ENCODE assay signal across 11 mouse cellular contexts in the genomic region with DNA sequence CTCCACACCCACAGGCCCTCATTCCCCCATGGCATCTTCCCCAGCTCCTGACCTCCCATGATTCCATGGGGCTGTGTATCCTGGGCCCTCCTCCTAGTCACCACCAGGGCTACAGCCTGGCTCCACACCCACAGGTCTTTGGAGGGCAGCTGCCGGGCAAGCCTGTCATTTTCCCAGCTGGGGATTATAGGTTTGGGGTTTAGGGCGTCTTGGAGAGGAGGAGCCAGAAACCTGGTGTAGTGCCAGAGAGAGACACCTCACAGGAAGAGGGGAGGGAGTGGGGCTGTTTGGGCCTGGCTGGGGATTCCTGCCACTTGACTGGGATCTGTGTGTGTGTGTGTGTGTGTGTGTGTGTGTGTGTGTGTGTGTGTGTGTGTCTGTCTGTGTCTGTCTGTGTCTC.
A peak's percentile ranks its signal among the peaks of the same experiment; 100 is the strongest.
DNase-seq lines count a peak whose midpoint lies in the region; ATAC-seq and TF ChIP-seq lines count a peak whose summit lies in the region.
"Had no signal": no experiment of that assay in that cellular context is flagged by ENCODE, and none has a peak within 500 bp of the region (broad histone marks: within the 10 kb centered on the region; RNA-seq: fewer than 3 reads in every experiment).

No protein-coding gene starts in this region.

- peaks cover 93% of the 10 kb centered on the region for H3K4me1 ChIP-seq in midbrain, embryonic 10.5 days
- peaks cover 55% of the 10 kb centered on the region for H3K4me1 ChIP-seq in midbrain, embryonic 11.5 days (ENCODE audit: control insufficient read depth, insufficient read depth, low read length)
- peaks cover 92% of the 10 kb centered on the region for H3K4me1 ChIP-seq in neural tube, embryonic 15.5 days
- peaks cover 48% of the 10 kb centered on the region for H3K4me1 ChIP-seq in thymus, adult 2 months (replicated peaks; ENCODE audit: control insufficient read depth, insufficient read depth, low read length)

- WGBS in midbrain, embryonic 10.5 days = 56% methylated on average over 2 of the region's 2 CpGs
- WGBS in midbrain, embryonic 11.5 days = 32% methylated on average over 2 of the region's 2 CpGs
- WGBS in neural tube, embryonic 15.5 days = 9% methylated on average over 2 of the region's 2 CpGs
- WGBS in thymus, adult 2 months = 27% methylated on average over 2 of the region's 2 CpGs

- TF ChIP-seq CTCF in brain, embryonic 14.5 days (IDR thresholded peaks at IDR 0.05; ENCODE audit: borderline replicate concordance, extremely low read depth, insufficient read depth, insufficient read length) = no peak
- no peak for TF ChIP-seq CTCF in left cerebral cortex, adult 2 months (IDR thresholded peaks at IDR 0.05)
- TF ChIP-seq CTCF in thymus, adult 2 months (IDR thresholded peaks at IDR 0.05; ENCODE audit: borderline replicate concordance, control insufficient read depth, extremely low read depth, insufficient read depth, low read length, poor library complexity) = no peak

- peak overlapping the region; percentile 75; the same call in 1 of the 2 replicates for H3K27ac ChIP-seq in midbrain, embryonic 10.5 days (replicated peaks)
- no peak overlapping the region for H3K27ac ChIP-seq in midbrain, embryonic 11.5 days (ENCODE audit: low read depth, low read length)
- peak overlapping the region; percentile 81; the same call in 1 of the 2 replicates for H3K27ac ChIP-seq in neural tube, embryonic 15.5 days (replicated peaks)
- H3K27ac ChIP-seq in left cerebral cortex, adult 2 months = no peak overlapping the region
- no peak overlapping the region for H3K27ac ChIP-seq in thymus, adult 2 months (ENCODE audit: control insufficient read depth, insufficient read depth, low read length)
- H3K27ac ChIP-seq: macrophage had no signal

- no peaks in the 10 kb centered on the region for H3K9me3 ChIP-seq in midbrain, embryonic 10.5 days (replicated peaks)
- no peaks in the 10 kb centered on the region for H3K9me3 ChIP-seq in midbrain, embryonic 11.5 days (ENCODE audit: control insufficient read depth, low read length)
- no peaks in the 10 kb centered on the region for H3K9me3 ChIP-seq in neural tube, embryonic 15.5 days (replicated peaks)

- H3K36me3 ChIP-seq in midbrain, embryonic 10.5 days = peaks cover 61% of the 10 kb centered on the region
- H3K36me3 ChIP-seq in midbrain, embryonic 11.5 days (ENCODE audit: control insufficient read depth, insufficient read depth, low read length) = peaks cover 6% of the 10 kb centered on the region; the same call in 1 of the 2 replicates
- no peaks in the 10 kb centered on the region for H3K36me3 ChIP-seq in neural tube, embryonic 15.5 days
- no peaks in the 10 kb centered on the region for H3K36me3 ChIP-seq in thymus, adult 2 months (ENCODE audit: control insufficient read depth, insufficient read depth, low read length)

- no peak for ATAC-seq in midbrain, embryonic 11.5 days (ENCODE audit: low FRiP score)
- ATAC-seq in inflammation-experienced regulatory T-cells, adult 6 months = peak; percentile 41
- no peak for ATAC-seq in neural tube, embryonic 15.5 days (ENCODE audit: low FRiP score)

- H3K27me3 ChIP-seq in midbrain, embryonic 10.5 days (ENCODE audit: low read depth, poor library complexity, severe bottlenecking) = no peaks in the 10 kb centered on the region
- H3K27me3 ChIP-seq in midbrain, embryonic 11.5 days (ENCODE audit: control insufficient read depth, insufficient read depth, low read length) = no peaks in the 10 kb centered on the region
- no peaks in the 10 kb centered on the region for H3K27me3 ChIP-seq in neural tube, embryonic 15.5 days (replicated peaks)
- H3K27me3 ChIP-seq in thymus, adult 2 months (ENCODE audit: control insufficient read depth, insufficient read depth, low read length) = no peaks in the 10 kb centered on the region

- no peak overlapping the region for H3K4me3 ChIP-seq in midbrain, embryonic 10.5 days
- H3K4me3 ChIP-seq in midbrain, embryonic 11.5 days (ENCODE audit: low read depth, low read length) = no peak overlapping the region
- H3K4me3 ChIP-seq in neural tube, embryonic 15.5 days (replicated peaks) = no peak overlapping the region
- no peak overlapping the region for H3K4me3 ChIP-seq in left cerebral cortex, adult 2 months
- no peak overlapping the region for H3K4me3 ChIP-seq in thymus, adult 2 months (ENCODE audit: control insufficient read depth, insufficient read depth, low read length)

- H3K9ac ChIP-seq in midbrain, embryonic 11.5 days (ENCODE audit: low read length) = no peak overlapping the region
- H3K9ac ChIP-seq in neural tube, embryonic 15.5 days (replicated peaks) = no peak overlapping the region

- no peak for TF ChIP-seq POLR2A in brain, embryonic 14.5 days (IDR thresholded peaks at IDR 0.05; ENCODE audit: borderline replicate concordance, extremely low read depth, insufficient read depth, insufficient read length, poor library complexity, severe bottlenecking)
- no peak for TF ChIP-seq POLR2A in thymus, adult 2 months (IDR thresholded peaks at IDR 0.05; ENCODE audit: control insufficient read depth, extremely low read depth, insufficient read depth, low read length, poor library complexity)

- DNase-seq in midbrain, embryonic 10.5 days (ENCODE audit: low spot score) = no peak
- DNase-seq in midbrain, embryonic 11.5 days (ENCODE audit: low spot score, missing footprints) = no peak
- DNase-seq in brain, embryonic 14.5 days (ENCODE audit: low read depth) = peak; percentile 66
- DNase-seq in left cerebral cortex, adult 2 months (ENCODE audit: extremely low spot score in 1 of 2, low spot score in 2 of 2) = no peak
- DNase-seq in cerebellum, adult 18-20 months = no peak
- DNase-seq in thymus, adult 2 months = no peak
- DNase-seq: heart, adult 18-20 months; kidney, adult 9 months had no signal

- H3K4me2 ChIP-seq in midbrain, embryonic 11.5 days = no peak overlapping the region
- no peak overlapping the region for H3K4me2 ChIP-seq in neural tube, embryonic 15.5 days

- intact Hi-C loops in left cerebral cortex, adult 2 months (cut with DNase I) = no loop called here

Comparison
In these comparisons a context has a peak if more than half of its experiments do, and no peak if none do; other contexts are left out.
1. H3K27ac ChIP-seq: peak in midbrain, embryonic 10.5 days (single experiment) and neural tube, embryonic 15.5 days (single experiment); none in midbrain, embryonic 11.5 days (single experiment), left cerebral cortex, adult 2 months (single experiment) and thymus, adult 2 months (single experiment).